Mouse (Mus musculus) gastrocnemius, postnatal 25 days (tissue): ENCODE measurements at regions not wholly inside any gene's neighbourhood (a gene's known extent, or its start where the extent isn't known, plus 50 kb on each side); places are given as distances from the start of the nearest gene placed in this dataset.
"Not testable (repeated sequence)": the region's sequence is repeated elsewhere in the genome, so short reads cannot be mapped to it uniquely, and the experiment has no call there.

Experiments
- DNase-seq: peaks from one replicate; pipeline ENCODE4 v3.0.0; 2022

DNA sequence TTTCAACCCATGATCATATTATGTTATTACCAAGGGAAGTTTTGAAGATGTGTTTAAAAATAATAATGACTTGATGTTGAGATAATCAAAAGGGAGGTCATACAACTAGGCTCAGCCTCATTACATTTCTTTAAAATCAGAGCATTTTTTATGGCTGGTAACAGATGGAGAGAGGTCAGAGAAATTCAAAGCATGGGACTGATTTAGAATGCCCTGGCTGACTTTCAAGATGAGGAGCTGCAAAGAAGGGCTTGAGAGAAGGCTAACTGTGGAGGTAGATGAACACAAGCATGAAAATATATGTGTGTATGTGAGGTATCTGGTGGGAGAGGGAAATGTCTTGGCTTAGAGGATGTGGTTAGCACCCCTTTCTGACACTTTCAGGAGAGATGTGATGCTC is 502.6 kb upstream of the Gdi2 start:
- DNase-seq: not testable (repeated sequence)

DNA sequence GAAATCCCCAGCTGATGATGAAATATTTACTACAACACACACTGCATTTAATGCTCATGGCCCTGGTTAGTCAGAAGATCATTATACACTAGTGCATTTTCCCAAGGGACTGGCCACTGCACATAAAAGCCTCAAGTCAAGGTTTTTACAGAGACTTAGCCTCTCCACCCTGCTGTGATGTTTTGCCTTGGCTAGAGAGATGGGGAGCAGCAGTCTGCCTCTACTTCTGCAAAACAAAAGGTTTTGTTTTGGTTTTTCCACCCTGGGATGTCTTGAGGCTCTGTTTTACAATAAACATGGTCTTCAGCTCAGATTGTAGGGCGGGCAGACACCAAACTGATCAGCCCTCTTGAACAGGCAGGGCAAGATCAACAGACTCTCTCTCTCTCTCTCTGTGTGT is 500.9 kb upstream of the Gdi2 start:
- peak; percentile 20 for DNase-seq

- DNase-seq: not testable (repeated sequence)
Measured at GRCm38 (mm10) chr13:3046381-3047105, 491.3 kb upstream of the Gdi2 start.

- DNase-seq: not testable (repeated sequence)
Measured at GRCm38 (mm10) chr13:3083480-3083879, 454.4 kb upstream of the Gdi2 start.

DNA sequence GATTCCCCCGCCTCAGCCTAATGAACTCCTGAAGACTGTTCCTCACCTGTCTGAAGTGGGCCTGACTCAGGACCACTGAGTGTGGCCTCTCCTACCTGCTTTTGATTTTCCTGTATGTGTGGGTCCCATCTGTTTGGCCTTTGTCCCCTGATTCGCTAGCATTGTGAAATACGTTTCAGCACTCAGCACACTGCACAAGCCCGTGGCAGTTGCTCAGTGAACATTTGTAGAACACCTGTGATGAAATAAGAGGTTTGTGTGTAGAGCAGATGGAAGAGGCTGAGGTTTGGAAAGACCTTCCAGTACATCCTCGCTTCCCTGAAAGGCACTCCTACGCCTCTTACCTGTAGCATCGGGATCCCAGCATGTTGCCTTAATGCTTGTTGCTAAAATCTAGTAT is 447.9 kb upstream of the Gdi2 start:
- DNase-seq: not testable (repeated sequence)

GRCm38 (mm10) chr13:3106543-3106942 is 431.3 kb upstream of the Gdi2 start:
- not testable (repeated sequence) for DNase-seq

DNA sequence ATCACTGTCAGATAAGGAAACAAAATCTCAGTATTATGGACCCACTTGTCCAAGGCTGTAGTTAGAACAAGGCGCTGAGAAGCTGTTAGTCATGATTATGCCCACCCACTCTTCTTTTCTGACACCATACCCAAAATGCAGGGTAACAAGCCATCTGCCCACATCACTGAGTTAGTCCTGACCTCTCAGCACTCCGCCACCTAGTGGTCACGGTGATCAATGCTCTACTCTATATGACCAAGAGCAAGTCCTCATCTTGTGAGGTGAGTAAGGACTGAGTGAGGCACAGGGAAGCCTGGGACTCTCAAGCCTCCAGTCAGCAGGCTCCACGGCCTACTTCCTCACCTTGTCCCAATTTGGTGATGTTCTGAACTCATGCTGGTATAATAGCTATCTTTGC is 409.7 kb upstream of the Gdi2 start:
- not testable (repeated sequence) for DNase-seq

DNA sequence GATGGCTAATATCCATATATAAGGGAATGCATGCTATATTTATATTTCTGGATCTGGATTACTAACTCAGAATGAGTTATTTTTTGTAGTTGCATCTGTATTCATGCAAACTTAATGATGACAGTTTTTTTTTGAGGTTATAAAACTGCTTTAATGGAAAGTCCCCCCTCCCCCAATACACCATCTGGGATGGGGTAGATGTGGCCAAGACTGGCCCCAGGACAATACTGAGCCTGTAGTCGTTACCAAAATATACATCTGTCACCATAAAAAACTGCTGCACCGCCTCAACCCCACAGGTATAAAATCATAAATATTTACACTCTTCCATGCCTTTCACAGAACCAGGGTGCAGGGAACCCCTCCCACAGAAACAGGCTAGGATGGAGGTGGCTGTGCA is 400.6 kb upstream of the Gdi2 start:
- not testable (repeated sequence) for DNase-seq

DNA sequence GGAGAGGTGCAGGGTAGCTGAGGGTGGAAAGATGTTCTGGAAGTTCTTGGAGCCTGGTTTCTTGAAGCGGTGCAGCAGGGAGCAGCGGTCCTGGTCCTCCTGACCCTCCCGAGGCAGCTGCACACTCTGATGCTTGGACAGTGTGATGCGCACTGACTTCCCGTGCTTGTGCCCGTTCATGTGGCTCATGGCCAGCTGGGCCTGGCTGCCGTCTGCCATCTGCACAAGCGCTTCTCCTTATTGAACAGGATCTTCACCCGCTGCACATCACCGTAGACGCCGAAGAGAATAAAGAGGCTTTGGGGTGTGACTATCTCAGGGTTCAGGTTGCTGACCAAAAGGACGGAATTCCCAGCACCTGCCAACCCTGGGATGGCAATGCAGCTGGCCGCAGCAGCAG is 399.2 kb upstream of the Gdi2 start:
- DNase-seq: no peak

DNA sequence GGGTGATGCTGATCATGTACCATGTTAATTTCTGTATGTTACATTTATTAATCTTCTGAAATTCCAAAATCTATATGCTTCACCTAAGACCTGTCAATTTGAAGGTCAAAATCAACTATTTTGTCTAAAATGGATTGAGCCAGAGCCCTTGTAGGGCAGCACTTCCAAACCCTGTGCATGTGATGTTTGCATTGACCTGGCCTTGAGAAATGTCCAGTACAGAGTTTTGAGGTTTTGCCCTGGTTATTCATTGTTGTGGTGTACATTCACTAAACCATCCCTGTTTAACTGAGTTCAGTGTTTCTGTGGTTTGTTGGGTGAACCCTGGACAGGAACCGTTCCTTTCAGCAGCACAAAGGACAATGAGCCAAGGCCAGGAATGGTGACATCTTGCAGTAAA is 392.4 kb upstream of the Gdi2 start:
- DNase-seq: not testable (repeated sequence)
